Mouse (Mus musculus) lung, embryonic 14.5 days (tissue): ENCODE measurements at regions not wholly inside any gene's neighbourhood (a gene's known extent, or its start where the extent isn't known, plus 50 kb on each side); places are given as distances from the start of the nearest gene placed in this dataset.

Source experiments
- ATAC-seq: fragments of 200-750 bp; cut with Nextera tagmentation; 2 replicates; pipeline ENCODE4 v1.8.0; 2017; ENCODE audit warnings: mild to moderate bottlenecking, moderate TSS enrichment, moderate library complexity; ENCODE audit not compliant: insufficient read depth
- DNase-seq: peaks from one replicate; pipeline ENCODE4 v3.0.0-alpha.2; 2015
- H3K27ac ChIP-seq: fragments of 300-500 bp; sonication (generic); 2 replicates; pipeline ENCODE4 v1.5.1; 2014; ENCODE audit warnings: low read depth, mild to moderate bottlenecking, moderate library complexity
- H3K27me3 ChIP-seq: fragments of 300-500 bp; sonication (generic); 2 replicates; pipeline ENCODE4 v1.6.1; 2014; ENCODE audit warnings: low read length, control low read depth; ENCODE audit not compliant: insufficient read depth
- H3K36me3 ChIP-seq: fragments of 300-500 bp; sonication (generic); 2 replicates; pipeline ENCODE4 v1.6.1; 2014; ENCODE audit warnings: control low read depth; ENCODE audit not compliant: insufficient read depth
- H3K4me1 ChIP-seq: fragments of 300-500 bp; sonication (generic); 2 replicates; pipeline ENCODE4 v1.6.1; 2014; ENCODE audit warnings: antibody characterized with exemption, control low read depth; ENCODE audit not compliant: insufficient read depth
- H3K4me2 ChIP-seq: fragments of 300-500 bp; sonication (generic); 2 replicates; pipeline ENCODE4 v1.6.1; 2014; ENCODE audit warnings: mild to moderate bottlenecking
- H3K4me3 ChIP-seq: fragments of 300-500 bp; sonication (generic); 2 replicates; pipeline ENCODE4 v1.5.1; 2014; ENCODE audit warnings: low read depth, low read length
- H3K9ac ChIP-seq: fragments of 300-500 bp; sonication (generic); 2 replicates; pipeline ENCODE4 v1.6.1; 2014
- H3K9me3 ChIP-seq: fragments of 300-500 bp; sonication (generic); 2 replicates; pipeline ENCODE4 v1.6.1; 2016; ENCODE audit warnings: low read depth, low read length, control low read depth
- CTCF ChIP-seq: IDR thresholded peaks from 2 replicates; pipeline ENCODE4 v1.5.1; 2016; ENCODE audit warnings: antibody characterized with exemption, low read depth
- WGBS: fragments of 180-500 bp; shearing (Covaris S2); extraction: QIAGEN DNeasy Blood & Tissue Kit; methylation state at CpG from one replicate; pipeline ENCODE4 v1.1.7; 2014; 5-methylcytosine and 5-hydroxymethylcytosine counted together

DNA sequence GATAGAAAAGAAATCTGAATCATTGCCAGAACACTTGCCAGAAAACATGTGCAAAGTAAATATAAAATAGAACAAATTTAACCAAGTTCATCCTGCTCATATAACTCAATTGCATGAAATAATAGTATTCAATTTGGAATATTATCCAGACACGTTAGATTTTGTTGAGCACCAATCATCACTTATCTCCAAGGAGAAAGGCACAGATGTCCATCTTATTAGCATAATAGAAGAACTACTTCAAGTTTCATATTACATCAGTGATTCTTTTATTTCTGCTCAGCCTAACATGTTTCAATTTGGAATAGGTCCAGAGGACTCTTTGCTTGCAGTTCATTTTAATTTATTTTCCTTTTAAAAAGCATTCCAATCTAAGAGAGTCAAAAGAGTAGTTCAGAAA lies 383.6 kb upstream of the Cypt1 start:
- DNase-seq, result peak; percentile 2
- 55% methylated on average over 1 of the region's 1 CpGs for WGBS
- Histone ChIP-seq H3K27me3 (no peaks in the 10 kb centered on the region), H3K36me3 (no peaks in the 10 kb centered on the region), H3K9me3 (no peaks in the 10 kb centered on the region), H3K4me1 (no peaks in the 10 kb centered on the region), H3K27ac (no peak overlapping the region), H3K4me3 (no peak overlapping the region), H3K4me2 (no peak overlapping the region), H3K9ac (no peak overlapping the region)
- no peak for TF ChIP-seq CTCF
- no peak for ATAC-seq
